Mouse (Mus musculus): ENCODE data around the gene Hsp90aa1. TPM values are rescaled to one million over a fixed set of nuclear protein-coding genes. Genes with fewer than 3 reads are reported as not detected.
"Not testable (repeated sequence)": the region's sequence is repeated elsewhere in the genome, so short reads cannot be mapped to it uniquely, and the experiment has no call there.

The Hsp90aa1 gene
- polyA plus RNA-seq, 1 experiment from 2014 or later: 1,208 TPM

- Histone ChIP-seq H3K9ac (ENCODE audit: low read length) (peak overlapping the region; percentile 99), H3K4me2 (ENCODE audit: low read length) (peak overlapping the region; percentile 59), H3K4me1 (ENCODE audit: control insufficient read depth, insufficient read depth, low read length) (peaks cover 11% of the 10 kb centered on the region), H3K27ac (ENCODE audit: low read depth, low read length) (peak overlapping the region; percentile 96), H3K4me3 (ENCODE audit: low read depth, low read length) (peak overlapping the region; percentile 97), H3K9me3 (replicated peaks; ENCODE audit: control insufficient read depth, low read length) (no peaks in the 10 kb centered on the region), H3K27me3 (replicated peaks; ENCODE audit: control insufficient read depth, insufficient read depth, low read length) (no peaks in the 10 kb centered on the region), H3K36me3 (ENCODE audit: control insufficient read depth, insufficient read depth, low read length) (peaks cover 33% of the 10 kb centered on the region)
- DNase-seq (ENCODE audit: low spot score): peak; percentile 68
- WGBS: under 1% methylated on average over 46 of the region's 55 CpGs
- ATAC-seq: peak; percentile 68
Observed at GRCm38 (mm10) chr12:110695676-110696171, 6.8 kb downstream of the Hsp90aa1 start.

- not testable (repeated sequence) for H3K9ac ChIP-seq (ENCODE audit: low read length); H3K4me2 ChIP-seq (ENCODE audit: low read length); DNase-seq (ENCODE audit: low spot score); ATAC-seq; H3K9me3 ChIP-seq (replicated peaks; ENCODE audit: control insufficient read depth, low read length); H3K27ac ChIP-seq (ENCODE audit: low read depth, low read length); H3K27me3 ChIP-seq (replicated peaks; ENCODE audit: control insufficient read depth, insufficient read depth, low read length); H3K4me3 ChIP-seq (ENCODE audit: low read depth, low read length)
- Histone ChIP-seq H3K4me1 (ENCODE audit: control insufficient read depth, insufficient read depth, low read length) (peaks cover 11% of the 10 kb centered on the region), H3K36me3 (ENCODE audit: control insufficient read depth, insufficient read depth, low read length) (peaks cover 51% of the 10 kb centered on the region)
- 66% methylated on average over 5 of the region's 5 CpGs for WGBS
Observed at GRCm38 (mm10) chr12:110693378-110693777, 9.2 kb downstream of the Hsp90aa1 start.

GRCm38 (mm10) chr12:110689919-110690643, 12.4 kb downstream of the Hsp90aa1 start:
- WGBS: 88% methylated on average over 6 of the region's 6 CpGs
- ATAC-seq: no peak

GRCm38 (mm10) chr12:110688921-110689320, 13.6 kb downstream of the Hsp90aa1 start:
- H3K27me3 ChIP-seq (replicated peaks; ENCODE audit: control insufficient read depth, insufficient read depth, low read length); H3K9ac ChIP-seq (ENCODE audit: low read length); H3K4me3 ChIP-seq (ENCODE audit: low read depth, low read length); H3K4me2 ChIP-seq (ENCODE audit: low read length); DNase-seq (ENCODE audit: low spot score); H3K27ac ChIP-seq (ENCODE audit: low read depth, low read length); H3K4me1 ChIP-seq (ENCODE audit: control insufficient read depth, insufficient read depth, low read length); ATAC-seq; H3K9me3 ChIP-seq (replicated peaks; ENCODE audit: control insufficient read depth, low read length): not testable (repeated sequence)
- H3K36me3 ChIP-seq (ENCODE audit: control insufficient read depth, insufficient read depth, low read length): peaks cover 65% of the 10 kb centered on the region
- WGBS: 98% methylated on average over 3 of the region's 3 CpGs

More at GRCm38 (mm10) chr12:110689919-110690643, 12.4 kb downstream of the Hsp90aa1 start:
- Histone ChIP-seq H3K4me1 (ENCODE audit: control insufficient read depth, insufficient read depth, low read length) (peaks cover 8% of the 10 kb centered on the region), H3K4me3 (ENCODE audit: low read depth, low read length) (no peak overlapping the region), H3K9ac (ENCODE audit: low read length) (no peak overlapping the region), H3K36me3 (ENCODE audit: control insufficient read depth, insufficient read depth, low read length) (peaks cover 74% of the 10 kb centered on the region), H3K27me3 (replicated peaks; ENCODE audit: control insufficient read depth, insufficient read depth, low read length) (no peaks in the 10 kb centered on the region), H3K27ac (ENCODE audit: low read depth, low read length) (no peak overlapping the region), H3K4me2 (ENCODE audit: low read length) (no peak overlapping the region), H3K9me3 (replicated peaks; ENCODE audit: control insufficient read depth, low read length) (no peaks in the 10 kb centered on the region)
- no peak for DNase-seq (ENCODE audit: low spot score)

GRCm38 (mm10) chr12:110687894-110688734, 14.4 kb downstream of the Hsp90aa1 start:
- DNase-seq (ENCODE audit: low spot score) (peak; percentile 78), ATAC-seq (peak; percentile 84)
- no peak overlapping the region for H3K4me2 ChIP-seq (ENCODE audit: low read length)
- no peaks in the 10 kb centered on the region; the same call in 1 of the 2 replicates for H3K4me1 ChIP-seq (ENCODE audit: control insufficient read depth, insufficient read depth, low read length)
- no peaks in the 10 kb centered on the region for H3K9me3 ChIP-seq (replicated peaks; ENCODE audit: control insufficient read depth, low read length)
- H3K4me3 ChIP-seq (ENCODE audit: low read depth, low read length): no peak overlapping the region
- H3K9ac ChIP-seq (ENCODE audit: low read length): no peak overlapping the region
- H3K36me3 ChIP-seq (ENCODE audit: control insufficient read depth, insufficient read depth, low read length): peaks cover 58% of the 10 kb centered on the region
- H3K27me3 ChIP-seq (replicated peaks; ENCODE audit: control insufficient read depth, insufficient read depth, low read length): no peaks in the 10 kb centered on the region
- H3K27ac ChIP-seq (ENCODE audit: low read depth, low read length): 0 out of 2 replicates have a peak overlapping the region, but pooled peaks have one; percentile 5
- WGBS: 66% methylated on average over 12 of the region's 12 CpGs

- DNase-seq (ENCODE audit: low spot score) (no peak), ATAC-seq (no peak)
- H3K27ac ChIP-seq (ENCODE audit: low read depth, low read length): no peak overlapping the region
- no peaks in the 10 kb centered on the region for H3K27me3 ChIP-seq (replicated peaks; ENCODE audit: control insufficient read depth, insufficient read depth, low read length)
- H3K4me1 ChIP-seq (ENCODE audit: control insufficient read depth, insufficient read depth, low read length): no peaks in the 10 kb centered on the region; the same call in 1 of the 2 replicates
- WGBS: no CpG with 5 or more reads among the region's 1 CpGs
- no peak overlapping the region for H3K9ac ChIP-seq (ENCODE audit: low read length)
- no peak overlapping the region for H3K4me3 ChIP-seq (ENCODE audit: low read depth, low read length)
- H3K9me3 ChIP-seq (replicated peaks; ENCODE audit: control insufficient read depth, low read length): no peaks in the 10 kb centered on the region
- peaks cover 24% of the 10 kb centered on the region for H3K36me3 ChIP-seq (ENCODE audit: control insufficient read depth, insufficient read depth, low read length)
- no peak overlapping the region for H3K4me2 ChIP-seq (ENCODE audit: low read length)
Observed at GRCm38 (mm10) chr12:110683580-110683979, 18.9 kb downstream of the Hsp90aa1 start.

- Histone ChIP-seq H3K9me3 (replicated peaks; ENCODE audit: control insufficient read depth, low read length) (no peaks in the 10 kb centered on the region), H3K4me2 (ENCODE audit: low read length) (no peak within 1 kb of the TSS), H3K27ac (ENCODE audit: low read depth, low read length) (no peak within 1 kb of the TSS), H3K4me3 (ENCODE audit: low read depth, low read length) (no peak within 1 kb of the TSS), H3K9ac (ENCODE audit: low read length) (no peak within 1 kb of the TSS), H3K36me3 (ENCODE audit: control insufficient read depth, insufficient read depth, low read length) (peaks cover 17% of the 10 kb centered on the region), H3K4me1 (ENCODE audit: control insufficient read depth, insufficient read depth, low read length) (no peaks in the 10 kb centered on the region; the same call in 1 of the 2 replicates), H3K27me3 (replicated peaks; ENCODE audit: control insufficient read depth, insufficient read depth, low read length) (no peaks in the 10 kb centered on the region)
- DNase-seq (ENCODE audit: low spot score): no peak
- ATAC-seq: no peak
- WGBS: 80% methylated on average over 9 of the region's 9 CpGs
Observed at GRCm38 (mm10) chr12:110682561-110683299, 19.8 kb downstream of the Hsp90aa1 start, which contains the start of gene 1700001K19Rik. Gene 1700001K19Rik (minus strand): TSS chr12:110682619.

GRCm38 (mm10) chr12:110681878-110682277, 20.6 kb downstream of the Hsp90aa1 start:
- Histone ChIP-seq H3K9me3 (replicated peaks; ENCODE audit: control insufficient read depth, low read length) (no peaks in the 10 kb centered on the region), H3K9ac (ENCODE audit: low read length) (no peak overlapping the region), H3K4me2 (ENCODE audit: low read length) (no peak overlapping the region), H3K27ac (ENCODE audit: low read depth, low read length) (no peak overlapping the region), H3K27me3 (replicated peaks; ENCODE audit: control insufficient read depth, insufficient read depth, low read length) (no peaks in the 10 kb centered on the region), H3K36me3 (ENCODE audit: control insufficient read depth, insufficient read depth, low read length) (peaks cover 10% of the 10 kb centered on the region), H3K4me1 (ENCODE audit: control insufficient read depth, insufficient read depth, low read length) (no peaks in the 10 kb centered on the region), H3K4me3 (ENCODE audit: low read depth, low read length) (no peak overlapping the region)
- ATAC-seq (no peak), DNase-seq (ENCODE audit: low spot score) (no peak)
- WGBS: 64% methylated on average over 3 of the region's 3 CpGs

All from forebrain, embryonic 14.5 days (tissue).